Mouse (Mus musculus) stomach, postnatal 0 days (tissue): ENCODE data around the gene Ccdc149. TPM values are rescaled to one million over a fixed set of nuclear protein-coding genes. Genes with fewer than 3 reads are reported as not detected.

Source experiments
- ATAC-seq: fragments of 200-750 bp; cut with Nextera tagmentation; 2 replicates; pipeline ENCODE4 v1.8.0; 2017; ENCODE audit not compliant: low FRiP score, low TSS enrichment
- DNase-seq: peaks from one replicate; pipeline ENCODE4 v3.0.0-alpha.2; 2016; ENCODE audit warnings: low spot score
- H3K27ac ChIP-seq: fragments of 300-500 bp; sonication (generic); replicated peaks from 2 replicates; pipeline ENCODE4 v1.5.1; 2014; ENCODE audit warnings: mild to moderate bottlenecking, control low read depth
- H3K27me3 ChIP-seq: fragments of 300-500 bp; sonication (generic); 2 replicates; pipeline ENCODE4 v1.6.1; 2014; ENCODE audit warnings: low read length; ENCODE audit not compliant: control insufficient read depth, insufficient read depth
- H3K36me3 ChIP-seq: fragments of 300-500 bp; sonication (generic); 2 replicates; pipeline ENCODE4 v1.6.1; 2014; ENCODE audit warnings: low read length, mixed read lengths; ENCODE audit not compliant: control insufficient read depth, insufficient read depth
- H3K4me1 ChIP-seq: fragments of 300-500 bp; sonication (generic); replicated peaks from 2 replicates; pipeline ENCODE4 v1.6.1; 2014; ENCODE audit warnings: antibody characterized with exemption; ENCODE audit not compliant: control insufficient read depth, insufficient read depth
- H3K4me2 ChIP-seq: fragments of 300-500 bp; sonication (generic); replicated peaks from 2 replicates; pipeline ENCODE4 v1.6.1; 2014; ENCODE audit warnings: low read depth, mild to moderate bottlenecking, control low read depth, moderate library complexity
- H3K4me3 ChIP-seq: fragments of 300-500 bp; sonication (generic); 2 replicates; pipeline ENCODE4 v1.5.1; 2014; ENCODE audit warnings: low read depth, low read length, control low read depth
- H3K9ac ChIP-seq: fragments of 300-500 bp; sonication (generic); 2 replicates; pipeline ENCODE4 v1.6.1; 2014; ENCODE audit warnings: mild to moderate bottlenecking, low read length, control low read depth, mixed read lengths
- H3K9me3 ChIP-seq: fragments of 300-500 bp; sonication (generic); 2 replicates; pipeline ENCODE4 v1.6.1; 2016; ENCODE audit warnings: low read length; ENCODE audit not compliant: control insufficient read depth
- CTCF ChIP-seq: IDR thresholded peaks from 2 replicates; pipeline ENCODE4 v1.5.1; 2016; ENCODE audit warnings: antibody characterized with exemption, low read depth, mild to moderate bottlenecking, moderate library complexity
- EP300 ChIP-seq: optimal IDR thresholded peaks from 2 replicates; pipeline ENCODE3; 2016; ENCODE audit warnings: antibody characterized with exemption
- WGBS: fragments of 180-500 bp; shearing (Covaris S2); extraction: QIAGEN DNeasy Blood & Tissue Kit; methylation state at CpG from one replicate; pipeline ENCODE4 v1.1.7; 2014; 5-methylcytosine and 5-hydroxymethylcytosine counted together
- polyA plus RNA-seq: library from polyadenylated mRNA; unstranded; fragments of >200 nt; fragmentation: Nextera tagmentation; extraction: Ambion mirVana; gene quantifications from 2 replicates; pipeline ENCODE4 v1.2.1, GENCODE M21; 2015

Ccdc149 gene
- polyA plus RNA-seq, 1 experiment from 2014 or later: 3.4 TPM

DNA sequence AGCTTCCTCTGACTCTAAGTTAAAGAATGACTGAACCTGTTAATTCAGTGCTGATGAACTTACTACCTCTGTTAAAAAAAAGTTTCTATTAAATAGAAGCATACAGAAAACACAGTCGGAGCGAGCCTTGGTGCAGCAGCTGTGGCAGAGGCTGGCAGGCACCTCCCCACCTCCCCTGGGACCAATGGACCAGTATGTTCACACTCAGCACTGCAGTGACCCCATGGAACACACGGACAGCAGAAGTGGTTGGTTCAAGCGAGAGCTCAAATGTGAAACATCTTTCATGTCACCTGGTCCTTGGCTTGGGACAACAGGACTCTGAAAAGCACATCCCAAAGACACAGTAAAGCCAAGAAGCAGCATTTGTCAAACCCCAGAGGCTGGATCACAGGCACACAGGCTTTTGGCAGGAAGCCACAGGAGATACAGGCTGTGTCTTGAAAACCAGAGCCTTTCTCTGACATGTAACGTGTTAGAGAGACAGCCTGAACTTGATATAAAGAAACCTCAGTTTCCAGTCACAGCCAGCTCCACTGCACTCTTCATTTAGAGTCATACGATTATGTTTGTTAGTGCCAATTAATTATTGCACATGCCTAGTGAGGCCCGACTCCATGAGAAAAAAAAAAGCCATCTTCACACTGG is 62.5 kb downstream of the Ccdc149 start:
- H3K4me2 ChIP-seq: no peak overlapping the region
- TF ChIP-seq EP300: no peak
- TF ChIP-seq CTCF: no peak
- H3K4me3 ChIP-seq: no peak overlapping the region
- no peaks in the 10 kb centered on the region for H3K27me3 ChIP-seq
- ATAC-seq: no peak
- DNase-seq: no peak
- 73% methylated on average over 7 of the region's 7 CpGs for WGBS
- H3K4me1 ChIP-seq: no peaks in the 10 kb centered on the region
- H3K9me3 ChIP-seq: no peaks in the 10 kb centered on the region
- H3K36me3 ChIP-seq: no peaks in the 10 kb centered on the region
- no peak overlapping the region for H3K27ac ChIP-seq
- no peak overlapping the region for H3K9ac ChIP-seq

DNA sequence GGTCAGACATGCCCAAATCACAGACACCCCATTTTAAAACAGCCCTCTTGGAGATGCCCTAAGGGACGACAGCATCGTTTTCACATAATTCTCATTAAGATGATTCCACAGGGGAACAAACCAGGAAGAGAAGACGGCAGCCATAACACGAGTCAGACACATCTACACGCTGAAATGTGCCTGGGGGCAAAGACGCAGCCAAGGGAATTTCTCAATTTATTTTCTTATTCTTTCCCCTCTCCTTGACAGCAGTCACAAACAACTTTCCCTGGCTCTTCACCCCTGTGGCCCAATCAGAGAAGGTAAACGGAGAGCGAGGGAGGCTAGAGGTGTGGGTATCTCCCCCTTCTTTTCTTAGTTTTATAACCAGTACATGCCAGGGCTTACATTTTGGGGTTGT is 66.9 kb downstream of the Ccdc149 start:
- no peak for TF ChIP-seq EP300
- TF ChIP-seq CTCF: no peak
- H3K9me3 ChIP-seq: no peaks in the 10 kb centered on the region
- no peak for DNase-seq
- H3K27ac ChIP-seq: no peak overlapping the region
- no peak overlapping the region for H3K9ac ChIP-seq
- no peak overlapping the region for H3K4me3 ChIP-seq
- H3K27me3 ChIP-seq: no peaks in the 10 kb centered on the region
- no peaks in the 10 kb centered on the region for H3K4me1 ChIP-seq
- no peak for ATAC-seq
- no peaks in the 10 kb centered on the region for H3K36me3 ChIP-seq
- 71% methylated on average over 8 of the region's 8 CpGs for WGBS
- H3K4me2 ChIP-seq: no peak overlapping the region

DNA sequence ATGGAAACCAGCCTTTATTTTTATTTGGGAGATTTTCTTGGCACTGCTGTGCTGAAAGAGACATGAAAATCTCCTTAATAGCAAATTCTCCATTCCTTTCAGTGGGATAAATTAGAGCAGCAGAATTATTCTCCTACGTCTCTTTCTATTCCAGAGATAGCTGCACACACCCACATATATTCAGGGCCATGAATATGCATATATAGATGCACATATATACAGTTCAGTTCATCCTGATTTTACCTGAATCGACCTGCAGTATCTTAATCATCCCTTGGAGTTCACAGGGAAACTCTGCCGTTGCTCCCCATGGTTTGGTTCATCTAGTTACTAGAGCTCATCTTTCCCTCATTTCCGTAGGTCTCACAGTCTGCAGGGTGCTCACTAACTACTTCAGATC is 77.6 kb downstream of the Ccdc149 start:
- Histone ChIP-seq H3K27me3 (no peaks in the 10 kb centered on the region), H3K36me3 (no peaks in the 10 kb centered on the region), H3K4me3 (no peak overlapping the region), H3K9me3 (no peaks in the 10 kb centered on the region), H3K4me2 (no peak overlapping the region), H3K27ac (no peak overlapping the region), H3K9ac (no peak overlapping the region), H3K4me1 (no peaks in the 10 kb centered on the region)
- TF ChIP-seq CTCF: no peak
- TF ChIP-seq EP300: no peak
- WGBS: 84% methylated on average over 4 of the region's 4 CpGs
- ATAC-seq (no peak), DNase-seq (no peak)

DNA sequence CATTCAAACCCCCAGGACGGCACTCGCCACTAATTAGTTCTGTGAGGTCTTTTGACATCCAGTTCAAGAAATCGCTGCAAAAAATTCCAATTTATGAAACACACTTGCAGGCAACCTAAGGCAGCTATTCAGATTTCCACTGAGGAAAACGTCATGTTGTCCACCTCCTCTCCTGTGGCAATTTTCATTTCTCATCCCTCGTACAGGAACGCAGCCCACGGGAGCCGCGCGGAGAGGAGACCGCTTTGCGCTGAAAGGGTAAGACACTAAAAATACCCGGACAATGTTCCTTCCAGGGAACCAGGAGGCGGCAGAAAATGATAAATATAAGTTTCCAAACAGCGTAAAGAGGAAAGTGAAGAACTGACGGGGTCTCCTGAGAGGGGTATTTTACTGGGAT is 79.8 kb downstream of the Ccdc149 start:
- ATAC-seq: no peak
- no peaks in the 10 kb centered on the region for H3K36me3 ChIP-seq
- 76% methylated on average over 16 of the region's 16 CpGs for WGBS
- H3K9ac ChIP-seq: no peak overlapping the region
- H3K4me3 ChIP-seq: no peak overlapping the region
- no peaks in the 10 kb centered on the region for H3K9me3 ChIP-seq
- H3K4me1 ChIP-seq: no peaks in the 10 kb centered on the region
- no peak overlapping the region for H3K27ac ChIP-seq
- TF ChIP-seq EP300: no peak
- no peak for TF ChIP-seq CTCF
- no peak overlapping the region for H3K4me2 ChIP-seq
- no peaks in the 10 kb centered on the region for H3K27me3 ChIP-seq
- DNase-seq: no peak

DNA sequence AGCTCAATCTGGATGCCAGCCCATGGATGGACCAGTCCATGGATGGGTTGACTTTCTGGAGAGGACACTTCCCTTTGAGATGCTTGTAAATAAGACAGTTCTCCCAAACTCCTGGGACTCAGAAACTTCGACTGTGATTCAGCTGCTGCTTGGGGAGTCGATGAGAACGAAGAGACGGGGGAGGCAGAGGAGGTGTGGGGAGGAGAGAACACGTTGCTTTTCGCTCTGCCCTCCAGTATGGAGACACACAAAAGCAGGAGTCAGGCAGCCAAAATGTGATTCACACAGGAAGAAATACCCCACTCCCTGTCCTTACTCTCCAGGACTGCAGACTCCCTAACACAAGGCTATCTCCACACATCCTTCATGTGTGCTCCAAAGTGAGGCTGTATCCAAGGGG is 80.9 kb downstream of the Ccdc149 start:
- DNase-seq (no peak), ATAC-seq (no peak)
- no peak overlapping the region for H3K4me3 ChIP-seq
- TF ChIP-seq EP300: no peak
- TF ChIP-seq CTCF: no peak
- no peak overlapping the region for H3K27ac ChIP-seq
- H3K9me3 ChIP-seq: no peaks in the 10 kb centered on the region
- H3K4me1 ChIP-seq: no peaks in the 10 kb centered on the region
- no peak overlapping the region for H3K9ac ChIP-seq
- 90% methylated on average over 6 of the region's 6 CpGs for WGBS
- no peak overlapping the region for H3K4me2 ChIP-seq
- H3K36me3 ChIP-seq: no peaks in the 10 kb centered on the region
- H3K27me3 ChIP-seq: no peaks in the 10 kb centered on the region

DNA sequence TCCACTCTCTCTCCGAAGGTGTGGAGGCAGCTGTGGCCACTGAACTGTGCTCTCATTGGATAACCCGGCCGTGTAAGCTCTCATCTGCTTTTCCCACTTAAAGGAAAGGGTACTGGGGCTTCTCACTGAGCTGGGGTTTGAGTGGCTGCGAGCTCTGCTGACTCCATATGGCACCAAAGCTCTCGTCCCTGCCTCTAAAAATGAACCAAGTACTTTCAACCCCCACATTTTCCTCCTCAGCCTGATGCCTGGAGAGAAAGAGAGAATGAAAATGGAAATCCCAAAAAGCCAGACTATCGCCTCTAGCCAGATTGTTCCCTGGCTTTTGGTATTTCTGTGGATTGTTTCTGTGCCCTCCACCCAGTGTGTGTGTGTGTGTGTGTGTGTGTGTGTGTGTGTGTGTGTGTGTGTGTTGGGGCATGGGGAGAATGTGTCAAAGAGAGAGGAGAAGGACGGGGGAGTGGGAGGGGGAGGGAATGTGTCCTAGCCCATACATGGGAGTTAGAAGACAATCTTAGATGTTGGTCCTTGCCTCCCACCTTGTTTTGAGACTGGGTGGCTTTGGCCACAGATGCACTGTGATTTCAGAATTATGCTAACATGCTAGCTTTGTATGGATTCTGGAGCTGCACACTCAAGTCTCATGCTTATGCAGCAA is 83.1 kb downstream of the Ccdc149 start:
- 67% methylated on average over 7 of the region's 7 CpGs for WGBS
- no peaks in the 10 kb centered on the region for H3K27me3 ChIP-seq
- TF ChIP-seq EP300 (no peak), CTCF (no peak)
- H3K4me1 ChIP-seq: no peaks in the 10 kb centered on the region
- H3K4me3 ChIP-seq: no peak overlapping the region
- DNase-seq: no peak
- no peaks in the 10 kb centered on the region for H3K36me3 ChIP-seq
- no peak overlapping the region for H3K27ac ChIP-seq
- ATAC-seq: no peak
- no peaks in the 10 kb centered on the region for H3K9me3 ChIP-seq
- H3K4me2 ChIP-seq: no peak overlapping the region
- no peak overlapping the region for H3K9ac ChIP-seq
